Mouse (Mus musculus) ES-Bruce4 (cell line): ENCODE data around the gene 4930451I11Rik. TPM values are rescaled to one million over a fixed set of nuclear protein-coding genes. Genes with fewer than 3 reads are reported as not detected.

ENCODE experiments used
- H3K27ac ChIP-seq: 2 replicates; pipeline ENCODE4 v1.5.1; 2012; ENCODE audit warnings: low read length, inconsistent platforms; ENCODE audit not compliant: insufficient read depth
- H3K27me3 ChIP-seq: 2 replicates; pipeline ENCODE4 v1.6.1; 2012; ENCODE audit warnings: mild to moderate bottlenecking, low read length, inconsistent platforms; ENCODE audit not compliant: control insufficient read depth, poor library complexity, insufficient read depth, severe bottlenecking
- H3K36me3 ChIP-seq: 2 replicates; pipeline ENCODE4 v1.6.1; 2012; ENCODE audit warnings: inconsistent platforms, mild to moderate bottlenecking, low read length, moderate library complexity; ENCODE audit not compliant: control insufficient read depth, poor library complexity, insufficient read depth, severe bottlenecking
- H3K4me1 ChIP-seq: one replicate; pipeline ENCODE4 v1.8.1; 2011; ENCODE audit warnings: low read length; ENCODE audit not compliant: control insufficient read depth, insufficient read depth
- H3K4me3 ChIP-seq: 2 replicates; pipeline ENCODE4 v1.5.1; 2011; ENCODE audit warnings: low read depth, mild to moderate bottlenecking, low read length
- H3K9ac ChIP-seq: 2 replicates; pipeline ENCODE4 v1.6.1; 2012; ENCODE audit warnings: low read depth, mild to moderate bottlenecking, inconsistent platforms; ENCODE audit not compliant: poor library complexity, severe bottlenecking
- H3K9me3 ChIP-seq: replicated peaks from 2 replicates; pipeline ENCODE4 v1.6.1; 2012; ENCODE audit warnings: mild to moderate bottlenecking, low read length, inconsistent platforms; ENCODE audit not compliant: control insufficient read depth, poor library complexity, insufficient read depth, severe bottlenecking
- CTCF ChIP-seq: IDR thresholded peaks from one replicate; pipeline ENCODE4 v1.8.1; 2011; ENCODE audit warnings: low read depth, low read length
- EP300 ChIP-seq: IDR thresholded peaks from 2 replicates; pipeline ENCODE4 v1.6.1; 2011; ENCODE audit warnings: low read depth, low read length; ENCODE audit not compliant: insufficient read depth
- POLR2A ChIP-seq: IDR thresholded peaks from one replicate; pipeline ENCODE4 v1.8.1; 2011; ENCODE audit warnings: low read length; ENCODE audit not compliant: insufficient read depth
- polyA plus RNA-seq: library from polyadenylated mRNA; stranded (reverse); fragments of >200 nt; gene quantifications from 2 replicates; pipeline ENCODE4 v1.2.4, GENCODE M21; 2011; ENCODE audit warnings: low read depth; ENCODE audit not compliant: missing spikeins, insufficient read depth, insufficient read length

The 4930451I11Rik gene
- polyA plus RNA-seq, result not detected in 2 replicates

DNA sequence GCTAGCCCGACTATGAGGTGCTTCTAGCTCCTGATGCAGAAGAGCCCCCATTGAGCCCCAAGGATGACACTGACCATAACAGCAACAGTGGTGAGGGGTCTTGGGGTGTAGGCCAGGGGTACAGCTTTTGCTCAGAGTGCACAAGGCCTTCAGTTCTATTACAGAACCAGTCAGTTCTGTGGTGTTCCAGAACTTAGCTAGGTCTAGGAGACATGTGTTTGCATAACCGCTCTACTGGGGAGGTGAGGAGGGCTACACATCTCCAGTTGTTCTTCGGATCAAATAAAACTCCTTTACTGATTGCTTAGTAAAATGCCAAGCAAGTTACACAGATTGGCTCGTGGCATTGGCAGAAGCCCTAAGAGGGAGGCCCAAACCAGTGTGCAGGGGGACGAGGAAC is at the start of gene 4930451I11Rik:
TSS of gene 4930451I11Rik (minus strand) at position 101 of the 400 bp plus-strand sequence.
- Histone ChIP-seq H3K36me3 (no peaks in the 10 kb centered on the region), H3K4me3 (peak within 1 kb of the TSS; percentile 69), H3K27me3 (no peaks in the 10 kb centered on the region), H3K9me3 (no peaks in the 10 kb centered on the region), H3K27ac (no peak within 1 kb of the TSS), H3K4me1 (peaks cover 3% of the 10 kb centered on the region), H3K9ac (no peak within 1 kb of the TSS)
- TF ChIP-seq EP300 (no peak), CTCF (no peak), POLR2A (no peak)

DNA sequence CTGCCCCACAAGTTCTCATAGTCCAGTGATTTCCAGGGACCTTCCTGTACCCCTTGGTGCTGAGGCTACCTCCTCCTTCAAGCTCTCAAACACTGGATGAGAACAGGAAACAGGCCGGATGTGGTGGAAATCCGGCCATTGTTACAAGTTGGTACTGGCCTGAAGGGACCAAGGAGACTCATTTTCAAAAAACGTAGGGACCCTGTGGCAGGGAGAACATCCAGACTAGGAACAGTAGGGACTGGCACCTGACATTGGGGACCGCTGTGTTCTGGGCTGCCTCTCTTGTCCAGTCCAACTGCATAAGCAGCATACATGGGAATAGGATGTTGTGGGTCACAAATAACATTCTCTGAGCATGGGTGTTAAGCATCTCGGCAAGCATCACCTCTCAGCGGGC is 49.6 kb upstream of the 4930451I11Rik start:
- Histone ChIP-seq H3K36me3 (peaks cover 42% of the 10 kb centered on the region), H3K4me1 (peaks cover 4% of the 10 kb centered on the region), H3K9me3 (no peaks in the 10 kb centered on the region), H3K9ac (no peak overlapping the region), H3K27ac (no peak overlapping the region), H3K27me3 (no peaks in the 10 kb centered on the region), H3K4me3 (no peak overlapping the region)
- TF ChIP-seq POLR2A (no peak), EP300 (no peak), CTCF (no peak)

DNA sequence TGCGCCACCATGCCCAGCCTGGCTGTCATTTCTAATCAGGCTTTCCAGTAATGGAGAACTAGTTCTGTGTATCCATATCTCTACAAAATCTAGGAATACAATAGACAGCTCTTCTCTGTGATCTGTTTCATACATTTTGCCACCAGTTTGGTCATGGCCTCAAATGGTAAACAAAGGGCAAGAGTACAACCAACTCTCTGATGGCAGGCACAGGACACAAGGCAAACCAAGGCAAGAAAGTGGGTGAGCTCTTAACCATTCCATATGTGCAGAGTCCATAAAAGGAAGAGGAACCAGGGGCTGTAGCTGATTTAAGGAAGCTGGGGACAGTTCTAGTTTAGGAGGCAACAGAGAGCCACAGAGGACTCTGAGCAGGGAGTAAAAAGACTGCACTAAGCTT is 45.8 kb upstream of the 4930451I11Rik start:
- Histone ChIP-seq H3K9me3 (no peaks in the 10 kb centered on the region), H3K36me3 (peaks cover 65% of the 10 kb centered on the region), H3K4me1 (peaks cover 2% of the 10 kb centered on the region), H3K27me3 (no peaks in the 10 kb centered on the region), H3K4me3 (no peak overlapping the region), H3K27ac (no peak overlapping the region), H3K9ac (no peak overlapping the region)
- TF ChIP-seq EP300 (no peak), CTCF (no peak)

- no peaks in the 10 kb centered on the region for H3K4me1 ChIP-seq
- H3K27ac ChIP-seq, result no peak overlapping the region
- H3K9ac ChIP-seq, result no peak overlapping the region
- H3K9me3 ChIP-seq, result no peaks in the 10 kb centered on the region
- no peak for TF ChIP-seq POLR2A
- TF ChIP-seq EP300, result no peak
- no peak for TF ChIP-seq CTCF
- no peak overlapping the region for H3K4me3 ChIP-seq
- peaks cover 39% of the 10 kb centered on the region for H3K36me3 ChIP-seq
- no peaks in the 10 kb centered on the region for H3K27me3 ChIP-seq
These were observed 39.1 kb upstream of the 4930451I11Rik start for GRCm38 (mm10) chr7:126870520-126870891.

GRCm38 (mm10) chr7:126869780-126870519 is 38.5 kb upstream of the 4930451I11Rik start:
- Histone ChIP-seq H3K9ac (no peak overlapping the region), H3K27me3 (no peaks in the 10 kb centered on the region), H3K4me1 (no peaks in the 10 kb centered on the region), H3K36me3 (peaks cover 38% of the 10 kb centered on the region), H3K9me3 (no peaks in the 10 kb centered on the region), H3K4me3 (no peak overlapping the region), H3K27ac (no peak overlapping the region)
- no peak for TF ChIP-seq CTCF
- TF ChIP-seq POLR2A, result no peak
- no peak for TF ChIP-seq EP300

GRCm38 (mm10) chr7:126868003-126868402 is 36.6 kb upstream of the 4930451I11Rik start:
- Histone ChIP-seq H3K36me3 (peaks cover 37% of the 10 kb centered on the region), H3K27me3 (no peaks in the 10 kb centered on the region)
- TF ChIP-seq POLR2A (no peak), EP300 (no peak), CTCF (no peak)

More at GRCm38 (mm10) chr7:126868003-126868402, 36.6 kb upstream of the 4930451I11Rik start:
- Histone ChIP-seq H3K4me1 (no peaks in the 10 kb centered on the region), H3K27ac (no peak overlapping the region), H3K4me3 (no peak overlapping the region), H3K9me3 (no peaks in the 10 kb centered on the region), H3K9ac (no peak overlapping the region)
